Mouse (Mus musculus) midbrain, embryonic 10.5 days (tissue): Measurements from ENCODE around the gene Gnat2. TPM values are rescaled to one million over a fixed set of nuclear protein-coding genes. Genes with fewer than 3 reads are reported as not detected.

ENCODE experiments used
- DNase-seq: peaks from one replicate; pipeline ENCODE4 v3.0.0-alpha.2; 2017; ENCODE audit warnings: low spot score
- H3K27ac ChIP-seq: fragments of 300-500 bp; sonication (generic); replicated peaks from 2 replicates; pipeline ENCODE4 v1.5.1; 2016; ENCODE audit warnings: mild to moderate bottlenecking
- H3K27me3 ChIP-seq: fragments of 300-500 bp; sonication (generic); 2 replicates; pipeline ENCODE4 v1.6.1; 2016; ENCODE audit warnings: low read depth, mild to moderate bottlenecking; ENCODE audit not compliant: poor library complexity, severe bottlenecking
- H3K36me3 ChIP-seq: fragments of 300-500 bp; sonication (generic); 2 replicates; pipeline ENCODE4 v1.6.1; 2016; ENCODE audit warnings: mild to moderate bottlenecking, moderate library complexity
- H3K4me1 ChIP-seq: fragments of 300-500 bp; sonication (generic); 2 replicates; pipeline ENCODE4 v1.6.1; 2016
- H3K4me3 ChIP-seq: fragments of 300-500 bp; sonication (generic); 2 replicates; pipeline ENCODE4 v1.5.1; 2016; ENCODE audit warnings: mild to moderate bottlenecking, moderate library complexity
- H3K9me3 ChIP-seq: fragments of 300-500 bp; sonication (generic); replicated peaks from 2 replicates; pipeline ENCODE4 v1.6.1; 2016; ENCODE audit warnings: mild to moderate bottlenecking
- WGBS: fragments of 180-500 bp; shearing (Covaris S2); methylation state at CpG from one replicate; pipeline ENCODE4 v1.1.7; 2016; 5-methylcytosine and 5-hydroxymethylcytosine counted together
- polyA plus RNA-seq: library from polyadenylated mRNA; unstranded; fragments of >200 nt; fragmentation: Nextera tagmentation; extraction: Ambion mirVana; gene quantifications from 2 replicates; pipeline ENCODE4 v1.2.1, GENCODE M21; 2016

Gnat2 gene
- polyA plus RNA-seq, 1 experiment from 2014 or later: 1.5 TPM

- Histone ChIP-seq H3K9me3 (no peaks in the 10 kb centered on the region), H3K27me3 (no peaks in the 10 kb centered on the region), H3K4me1 (no peaks in the 10 kb centered on the region), H3K27ac (no peak overlapping the region), H3K36me3 (peaks cover 15% of the 10 kb centered on the region), H3K4me3 (no peak overlapping the region)
- DNase-seq: no peak
- WGBS: 95% methylated on average over 6 of the region's 6 CpGs
Observed at GRCm38 (mm10) chr3:108102075-108102474, 9.5 kb downstream of the Gnat2 start.

GRCm38 (mm10) chr3:108105281-108105680, 12.7 kb downstream of the Gnat2 start:
- WGBS: 89% methylated on average over 3 of the region's 3 CpGs
- no peaks in the 10 kb centered on the region for H3K27me3 ChIP-seq
- DNase-seq: no peak
- peaks cover 45% of the 10 kb centered on the region for H3K36me3 ChIP-seq
- H3K27ac ChIP-seq: no peak overlapping the region
- H3K4me1 ChIP-seq: no peaks in the 10 kb centered on the region
- H3K9me3 ChIP-seq: no peaks in the 10 kb centered on the region
- no peak overlapping the region for H3K4me3 ChIP-seq

- no peak for DNase-seq
- no peaks in the 10 kb centered on the region for H3K4me1 ChIP-seq
- 91% methylated on average over 5 of the region's 5 CpGs for WGBS
- no peak overlapping the region for H3K27ac ChIP-seq
- H3K36me3 ChIP-seq: peaks cover 93% of the 10 kb centered on the region
- no peak overlapping the region for H3K4me3 ChIP-seq
- H3K27me3 ChIP-seq: no peaks in the 10 kb centered on the region
- no peaks in the 10 kb centered on the region for H3K9me3 ChIP-seq
Observed at GRCm38 (mm10) chr3:108111320-108111719, 18.7 kb downstream of the Gnat2 start.

GRCm38 (mm10) chr3:108112246-108112645, 19.7 kb downstream of the Gnat2 start:
- Histone ChIP-seq H3K27ac (no peak overlapping the region), H3K4me1 (no peaks in the 10 kb centered on the region), H3K27me3 (no peaks in the 10 kb centered on the region), H3K9me3 (no peaks in the 10 kb centered on the region), H3K36me3 (peaks cover 98% of the 10 kb centered on the region), H3K4me3 (no peak overlapping the region)
- 94% methylated on average over 7 of the region's 7 CpGs for WGBS
- no peak for DNase-seq

GRCm38 (mm10) chr3:108112666-108113065, 20.1 kb downstream of the Gnat2 start:
- Histone ChIP-seq H3K27me3 (no peaks in the 10 kb centered on the region), H3K9me3 (no peaks in the 10 kb centered on the region), H3K4me3 (no peak overlapping the region), H3K27ac (no peak overlapping the region), H3K4me1 (no peaks in the 10 kb centered on the region), H3K36me3 (peaks cover 99% of the 10 kb centered on the region)
- DNase-seq: no peak
- WGBS: 90% methylated on average over 4 of the region's 4 CpGs

- DNase-seq: no peak
- no peak overlapping the region for H3K27ac ChIP-seq
- H3K4me3 ChIP-seq: no peak overlapping the region
- H3K9me3 ChIP-seq: no peaks in the 10 kb centered on the region
- H3K36me3 ChIP-seq: peaks cover 99% of the 10 kb centered on the region
- H3K4me1 ChIP-seq: no peaks in the 10 kb centered on the region
- H3K27me3 ChIP-seq: no peaks in the 10 kb centered on the region
- 92% methylated on average over 7 of the region's 7 CpGs for WGBS
Observed at GRCm38 (mm10) chr3:108113591-108114289, 21.2 kb downstream of the Gnat2 start.

GRCm38 (mm10) chr3:108117465-108117864, 24.9 kb downstream of the Gnat2 start:
- H3K4me1 ChIP-seq: no peaks in the 10 kb centered on the region
- H3K27me3 ChIP-seq: no peaks in the 10 kb centered on the region
- peaks cover 95% of the 10 kb centered on the region for H3K36me3 ChIP-seq
- DNase-seq: no peak
- H3K27ac ChIP-seq: no peak overlapping the region
- no peaks in the 10 kb centered on the region for H3K9me3 ChIP-seq
- 91% methylated on average over 6 of the region's 6 CpGs for WGBS
- H3K4me3 ChIP-seq: no peak overlapping the region

- no peak overlapping the region for H3K27ac ChIP-seq
- H3K9me3 ChIP-seq: no peaks in the 10 kb centered on the region
- H3K36me3 ChIP-seq: peaks cover 75% of the 10 kb centered on the region
- H3K4me1 ChIP-seq: no peaks in the 10 kb centered on the region
- no peaks in the 10 kb centered on the region for H3K27me3 ChIP-seq
- WGBS: 90% methylated on average over 3 of the region's 3 CpGs
- no peak for DNase-seq
- H3K4me3 ChIP-seq: no peak overlapping the region
Observed at GRCm38 (mm10) chr3:108121101-108121500, 28.5 kb downstream of the Gnat2 start.

- no peaks in the 10 kb centered on the region for H3K27me3 ChIP-seq
- H3K4me1 ChIP-seq: no peaks in the 10 kb centered on the region
- H3K9me3 ChIP-seq: no peaks in the 10 kb centered on the region
- DNase-seq: no peak
- WGBS: 96% methylated on average over 5 of the region's 5 CpGs
- no peak overlapping the region for H3K4me3 ChIP-seq
- peaks cover 53% of the 10 kb centered on the region for H3K36me3 ChIP-seq
- H3K27ac ChIP-seq: no peak overlapping the region
Observed at GRCm38 (mm10) chr3:108123242-108123641, 30.7 kb downstream of the Gnat2 start.

GRCm38 (mm10) chr3:108124131-108124530, 31.5 kb downstream of the Gnat2 start:
- no peak overlapping the region for H3K27ac ChIP-seq
- H3K4me3 ChIP-seq: no peak overlapping the region
- peaks cover 44% of the 10 kb centered on the region for H3K36me3 ChIP-seq
- no peaks in the 10 kb centered on the region for H3K27me3 ChIP-seq
- H3K4me1 ChIP-seq: no peaks in the 10 kb centered on the region
- WGBS: 66% methylated on average over 1 of the region's 1 CpGs
- H3K9me3 ChIP-seq: no peaks in the 10 kb centered on the region
- no peak for DNase-seq

GRCm38 (mm10) chr3:108126327-108126726, 33.7 kb downstream of the Gnat2 start:
- no peak for DNase-seq
- Histone ChIP-seq H3K9me3 (no peaks in the 10 kb centered on the region), H3K27me3 (no peaks in the 10 kb centered on the region), H3K36me3 (peaks cover 24% of the 10 kb centered on the region), H3K4me1 (0 out of 2 replicates have a peak, but pooled peaks cover 2% of the 10 kb centered on the region), H3K27ac (no peak overlapping the region), H3K4me3 (no peak overlapping the region)
- 92% methylated on average over 3 of the region's 3 CpGs for WGBS

GRCm38 (mm10) chr3:108128520-108128919, 35.9 kb downstream of the Gnat2 start:
- Histone ChIP-seq H3K27me3 (no peaks in the 10 kb centered on the region), H3K36me3 (peaks cover 4% of the 10 kb centered on the region; the same call in 1 of the 2 replicates), H3K4me1 (0 out of 2 replicates have a peak, but pooled peaks cover 2% of the 10 kb centered on the region), H3K4me3 (no peak overlapping the region), H3K9me3 (no peaks in the 10 kb centered on the region), H3K27ac (no peak overlapping the region)
- WGBS: 89% methylated on average over 5 of the region's 5 CpGs
- no peak for DNase-seq

GRCm38 (mm10) chr3:108129367-108129766, 36.8 kb downstream of the Gnat2 start:
- DNase-seq: no peak
- Histone ChIP-seq H3K27ac (no peak overlapping the region), H3K4me1 (0 out of 2 replicates have a peak, but pooled peaks cover 2% of the 10 kb centered on the region), H3K36me3 (0 out of 2 replicates have a peak, but pooled peaks cover 3% of the 10 kb centered on the region), H3K9me3 (no peaks in the 10 kb centered on the region), H3K27me3 (no peaks in the 10 kb centered on the region), H3K4me3 (no peak overlapping the region)
- 93% methylated on average over 4 of the region's 4 CpGs for WGBS
